Mouse (Mus musculus) neural tube, embryonic 15.5 days (tissue): Measurements from ENCODE around the gene Olfr1535. TPM values are rescaled to one million over a fixed set of nuclear protein-coding genes. Genes with fewer than 3 reads are reported as not detected.

Experiments used
- ATAC-seq: fragments of 200-750 bp; cut with Nextera tagmentation; 2 replicates; pipeline ENCODE4 v1.8.0; 2017; ENCODE audit warnings: mild to moderate bottlenecking, moderate TSS enrichment, moderate library complexity; ENCODE audit not compliant: low FRiP score
- H3K27ac ChIP-seq: fragments of 300-500 bp; sonication (generic); replicated peaks from 2 replicates; pipeline ENCODE4 v1.5.1; 2015; ENCODE audit warnings: mild to moderate bottlenecking, inconsistent platforms
- H3K27me3 ChIP-seq: fragments of 300-500 bp; sonication (generic); replicated peaks from 2 replicates; pipeline ENCODE4 v1.6.1; 2015; ENCODE audit warnings: inconsistent platforms
- H3K36me3 ChIP-seq: fragments of 300-500 bp; sonication (generic); 2 replicates; pipeline ENCODE4 v1.6.1; 2015; ENCODE audit warnings: inconsistent platforms
- H3K4me1 ChIP-seq: fragments of 300-500 bp; sonication (generic); 2 replicates; pipeline ENCODE4 v1.6.1; 2015; ENCODE audit warnings: inconsistent platforms
- H3K4me2 ChIP-seq: fragments of 300-500 bp; sonication (generic); 2 replicates; pipeline ENCODE4 v1.6.1; 2015; ENCODE audit warnings: inconsistent platforms, mild to moderate bottlenecking, moderate library complexity
- H3K4me3 ChIP-seq: fragments of 300-500 bp; sonication (generic); replicated peaks from 2 replicates; pipeline ENCODE4 v1.5.1; 2015; ENCODE audit warnings: mild to moderate bottlenecking, inconsistent platforms
- H3K9ac ChIP-seq: fragments of 300-500 bp; sonication (generic); replicated peaks from 2 replicates; pipeline ENCODE4 v1.6.1; 2015; ENCODE audit warnings: mild to moderate bottlenecking, inconsistent platforms
- H3K9me3 ChIP-seq: fragments of 300-500 bp; sonication (generic); replicated peaks from 2 replicates; pipeline ENCODE4 v1.6.1; 2016; ENCODE audit warnings: inconsistent platforms
- WGBS: fragments of 180-500 bp; shearing (Covaris S2); methylation state at CpG from one replicate; pipeline ENCODE4 v1.1.7; 2015; ENCODE audit warnings: mixed read lengths; 5-methylcytosine and 5-hydroxymethylcytosine counted together
- polyA plus RNA-seq: library from polyadenylated mRNA; unstranded; fragments of >200 nt; fragmentation: Nextera tagmentation; extraction: Ambion mirVana; gene quantifications from 2 replicates; pipeline ENCODE4 v1.2.1, GENCODE M21; 2015

The Olfr1535 gene
- 0.04 TPM in 2 replicates for polyA plus RNA-seq

DNA sequence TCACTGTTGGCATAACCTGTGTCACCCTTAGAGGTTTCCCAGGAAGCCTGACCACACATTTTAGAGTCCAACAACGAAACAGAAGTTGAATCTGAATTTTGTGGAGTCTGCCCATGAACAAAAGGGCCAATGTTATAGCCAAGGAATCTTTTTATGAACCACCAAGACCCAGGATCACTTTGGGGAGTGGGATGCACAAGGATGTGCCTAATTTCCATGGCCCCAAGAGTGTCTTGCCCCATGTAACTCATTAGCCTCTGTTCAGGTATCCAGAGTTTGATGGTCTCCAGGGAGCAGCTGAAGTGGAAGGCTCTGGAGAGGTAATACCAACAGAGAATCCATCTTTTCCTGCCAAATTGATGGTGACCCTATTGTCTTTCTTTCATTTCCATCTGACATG, at the start of gene Olfr1535:
Gene Olfr1535 (minus strand): TSS at position 101 of the 400 bp plus-strand sequence.
- ATAC-seq = no peak
- Histone ChIP-seq H3K4me3 (no peak within 1 kb of the TSS), H3K4me1 (no peaks in the 10 kb centered on the region), H3K27ac (no peak within 1 kb of the TSS), H3K4me2 (no peak within 1 kb of the TSS), H3K27me3 (no peaks in the 10 kb centered on the region), H3K36me3 (no peaks in the 10 kb centered on the region), H3K9ac (no peak within 1 kb of the TSS), H3K9me3 (no peaks in the 10 kb centered on the region)
- 39% methylated on average over 1 of the region's 1 CpGs for WGBS

DNA sequence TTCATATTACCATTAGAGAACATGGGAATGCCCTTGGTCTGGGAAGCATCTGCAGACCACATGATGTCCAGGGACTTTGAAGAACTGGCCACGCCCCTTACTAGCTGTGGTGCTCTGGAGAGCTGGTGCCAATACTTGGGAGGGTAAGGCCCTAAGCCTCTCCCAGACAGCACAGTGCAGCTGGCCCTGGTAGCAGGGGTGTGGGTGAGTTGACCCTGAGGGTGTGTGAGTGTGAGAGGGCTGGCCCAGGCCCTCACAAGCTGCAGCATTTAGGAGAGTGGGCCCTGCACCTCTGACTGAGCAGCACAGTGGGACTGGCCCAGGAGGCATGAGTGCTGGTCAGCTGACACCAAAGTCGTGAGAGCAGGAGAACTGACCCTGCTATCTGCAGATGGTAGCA, 31.9 kb upstream of the Olfr1535 start:
- 82% methylated on average over 2 of the region's 2 CpGs for WGBS
- Histone ChIP-seq H3K27me3 (no peaks in the 10 kb centered on the region), H3K4me1 (no peaks in the 10 kb centered on the region), H3K9ac (no peak overlapping the region), H3K36me3 (no peaks in the 10 kb centered on the region), H3K4me3 (no peak overlapping the region), H3K27ac (no peak overlapping the region), H3K9me3 (no peaks in the 10 kb centered on the region), H3K4me2 (no peak overlapping the region)
- ATAC-seq = no peak

DNA sequence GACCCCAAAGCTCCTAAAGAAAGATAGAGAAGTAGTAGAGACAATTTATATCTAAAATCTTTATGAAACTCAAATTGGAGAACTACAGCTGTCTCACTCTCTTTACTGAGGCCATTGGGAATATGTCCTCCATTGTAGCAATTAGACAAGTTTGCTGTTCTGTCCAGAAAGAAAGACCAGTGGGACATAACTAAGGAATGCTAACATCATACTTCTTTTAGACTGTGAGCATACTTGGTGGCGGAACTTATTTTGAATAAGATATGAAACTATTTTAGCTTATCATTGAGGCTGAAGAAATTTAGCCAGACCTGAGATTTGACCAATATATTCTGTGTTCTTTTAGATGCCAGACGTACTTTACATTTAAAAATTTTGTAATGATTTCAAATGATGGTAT, 22.0 kb upstream of the Olfr1535 start, which contains the start of gene Olfr1364:
Gene Olfr1364 (minus strand): TSS at position 101 of the 400 bp plus-strand sequence.
- H3K4me2 ChIP-seq = no peak within 1 kb of the TSS
- no peaks in the 10 kb centered on the region for H3K4me1 ChIP-seq
- no peak within 1 kb of the TSS for H3K9ac ChIP-seq
- H3K27me3 ChIP-seq = no peaks in the 10 kb centered on the region
- ATAC-seq = no peak
- no peak within 1 kb of the TSS for H3K4me3 ChIP-seq
- no peak within 1 kb of the TSS for H3K27ac ChIP-seq
- H3K9me3 ChIP-seq = no peaks in the 10 kb centered on the region
- no peaks in the 10 kb centered on the region for H3K36me3 ChIP-seq
- WGBS = 90% methylated on average over 2 of the region's 2 CpGs

DNA sequence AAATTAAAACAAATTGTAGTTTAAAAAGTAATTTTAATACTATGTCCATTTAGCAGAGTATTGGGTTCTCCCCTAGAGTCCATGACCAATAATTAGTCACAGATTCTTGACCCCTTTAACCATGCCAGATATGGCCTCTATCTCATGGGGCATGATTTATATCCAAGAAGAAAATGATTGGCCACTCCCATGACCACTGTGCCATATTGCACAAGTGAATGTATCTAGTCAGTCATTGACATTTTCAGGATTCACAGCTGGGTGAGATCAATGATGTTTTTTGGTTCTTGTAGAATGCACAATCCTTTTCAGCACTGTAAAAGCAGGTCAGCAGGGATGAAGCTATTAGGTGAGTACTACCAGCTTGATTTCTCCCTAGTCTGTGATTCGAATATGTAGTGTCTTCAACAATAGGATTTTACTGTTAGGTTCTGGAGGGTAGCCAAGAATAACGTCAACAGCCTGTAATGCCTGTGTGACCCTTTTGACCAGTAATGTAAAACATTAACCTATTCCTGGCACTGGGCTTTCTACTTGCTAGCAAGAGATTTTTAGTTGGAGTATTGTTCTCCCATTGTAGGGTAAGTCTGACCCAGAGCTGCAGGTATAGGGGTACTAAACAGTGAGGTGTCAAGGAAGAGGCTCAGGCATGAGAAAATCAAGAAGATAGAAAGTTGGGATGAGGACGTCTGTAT, 9.1 kb downstream of the Olfr1535 start:
- ATAC-seq = no peak

DNA sequence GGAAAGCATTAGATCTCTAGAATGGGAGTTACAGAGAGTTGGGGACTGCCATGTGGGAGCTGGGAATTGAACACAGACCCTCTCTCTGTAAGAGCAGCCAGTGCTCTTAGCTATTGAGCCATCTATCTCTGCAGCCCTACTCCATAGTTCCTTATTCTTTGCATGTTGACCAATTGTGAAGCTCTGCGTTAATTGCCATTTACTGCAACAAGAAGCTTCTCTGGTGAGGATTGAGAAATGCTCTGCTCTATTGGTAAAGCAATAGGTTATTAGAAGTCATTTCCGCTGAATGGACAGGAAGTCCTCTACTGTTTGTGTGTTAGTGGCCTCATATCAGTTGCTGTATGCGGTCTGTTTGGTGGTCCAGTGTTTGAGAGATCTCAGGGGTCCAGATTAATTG, 10.2 kb downstream of the Olfr1535 start:
- Histone ChIP-seq H3K36me3 (no peaks in the 10 kb centered on the region), H3K27ac (no peak overlapping the region), H3K4me3 (no peak overlapping the region), H3K27me3 (no peaks in the 10 kb centered on the region), H3K4me1 (no peaks in the 10 kb centered on the region), H3K4me2 (no peak overlapping the region), H3K9ac (no peak overlapping the region), H3K9me3 (no peaks in the 10 kb centered on the region)
- WGBS = over 99% methylated on average over 3 of the region's 3 CpGs
- ATAC-seq = no peak

More for the DNA sequence above, 9.1 kb downstream of the Olfr1535 start:
- H3K9ac ChIP-seq = no peak overlapping the region
- no peaks in the 10 kb centered on the region for H3K27me3 ChIP-seq
- H3K4me2 ChIP-seq = no peak overlapping the region
- WGBS = 58% methylated on average over 3 of the region's 3 CpGs
- H3K9me3 ChIP-seq = no peaks in the 10 kb centered on the region
- H3K4me3 ChIP-seq = no peak overlapping the region
- H3K36me3 ChIP-seq = no peaks in the 10 kb centered on the region
- H3K27ac ChIP-seq = no peak overlapping the region
- no peaks in the 10 kb centered on the region for H3K4me1 ChIP-seq

DNA sequence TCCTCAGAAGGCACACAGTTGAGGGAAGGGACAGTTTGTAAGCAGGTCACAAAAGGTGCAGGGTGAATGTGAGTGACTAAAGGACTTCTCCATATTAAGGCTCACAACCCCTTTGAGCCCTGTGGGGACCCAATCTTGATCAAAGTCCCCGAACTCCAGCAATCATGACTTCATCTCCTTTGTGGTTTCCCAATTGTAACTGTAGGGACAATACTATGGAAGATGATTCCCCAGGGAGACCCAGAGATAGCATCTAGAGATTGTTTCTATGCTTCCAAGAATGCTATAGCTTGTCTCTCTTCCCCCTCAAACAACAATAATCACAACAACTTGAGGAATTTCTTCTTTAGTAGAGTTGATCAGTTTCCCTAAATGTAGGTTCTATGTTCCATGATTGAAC, 17.0 kb downstream of the Olfr1535 start, which contains the start of gene Olfr1366:
Gene Olfr1366 (minus strand): TSS at position 101 of the 400 bp plus-strand sequence.
- no peaks in the 10 kb centered on the region for H3K27me3 ChIP-seq
- no peak within 1 kb of the TSS for H3K4me2 ChIP-seq
- no peak within 1 kb of the TSS for H3K27ac ChIP-seq
- no peak for ATAC-seq
- H3K9me3 ChIP-seq = no peaks in the 10 kb centered on the region
- no peaks in the 10 kb centered on the region for H3K36me3 ChIP-seq
- H3K4me3 ChIP-seq = no peak within 1 kb of the TSS
- H3K4me1 ChIP-seq = no peaks in the 10 kb centered on the region
- no peak within 1 kb of the TSS for H3K9ac ChIP-seq
- 71% methylated on average over 1 of the region's 1 CpGs for WGBS

DNA sequence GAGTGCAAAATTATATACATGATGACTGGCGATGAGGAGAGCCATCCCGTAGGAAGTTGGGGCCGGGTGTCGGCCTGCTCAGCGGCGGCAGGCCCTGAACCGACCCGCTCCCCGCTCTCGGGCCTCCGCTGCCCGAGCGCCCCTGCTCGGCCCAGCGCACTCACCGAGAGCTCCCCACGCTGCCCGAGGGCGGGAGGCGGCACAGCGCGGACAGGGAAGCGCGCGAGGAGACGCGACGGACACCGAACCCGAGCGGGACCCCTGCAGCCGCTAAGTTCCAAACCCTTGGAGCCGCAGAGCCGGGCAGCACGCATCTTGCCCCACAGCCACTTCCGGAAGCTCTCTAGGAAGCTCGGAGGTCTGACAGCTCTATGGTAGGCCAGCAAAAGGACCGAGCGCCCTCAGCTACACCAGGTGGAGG, 28.9 kb downstream of the Olfr1535 start, which contains the start of gene Zkscan8:
Gene Zkscan8 (minus strand): TSS at position 340 of the 421 bp plus-strand sequence.
- H3K27ac ChIP-seq = peak within 1 kb of the TSS; percentile 92
- WGBS = under 1% methylated on average over 38 of the region's 39 CpGs
- no peaks in the 10 kb centered on the region for H3K9me3 ChIP-seq
- H3K4me2 ChIP-seq = peak within 1 kb of the TSS; percentile 59
- peaks cover 10% of the 10 kb centered on the region for H3K4me1 ChIP-seq
- peak within 1 kb of the TSS; percentile 95 for H3K9ac ChIP-seq
- H3K4me3 ChIP-seq = peak within 1 kb of the TSS; percentile 98
- H3K36me3 ChIP-seq = peaks cover 12% of the 10 kb centered on the region
- no peaks in the 10 kb centered on the region for H3K27me3 ChIP-seq
- ATAC-seq = peak; percentile 100

DNA sequence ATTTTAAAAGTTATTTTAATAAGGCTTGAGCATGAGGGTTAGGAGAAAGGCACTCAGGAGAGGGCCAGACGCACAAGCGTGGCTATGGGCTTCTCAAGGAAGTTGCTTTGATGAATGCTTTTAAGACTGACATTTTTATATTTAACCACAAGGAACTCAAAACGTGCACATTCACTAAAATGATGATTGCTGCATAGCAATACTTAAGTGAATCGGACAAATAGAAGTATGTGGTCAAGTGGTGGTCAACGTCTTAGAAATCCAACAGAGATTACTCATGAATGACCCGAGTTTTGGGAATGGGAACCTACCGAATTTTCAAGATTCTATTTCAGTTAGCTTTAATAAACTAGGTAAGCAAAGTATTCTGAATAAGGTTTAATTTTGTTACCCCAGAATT, 29.6 kb downstream of the Olfr1535 start:
- H3K36me3 ChIP-seq = peaks cover 16% of the 10 kb centered on the region
- peak overlapping the region; percentile 59 for H3K4me2 ChIP-seq
- H3K27me3 ChIP-seq = no peaks in the 10 kb centered on the region
- H3K9me3 ChIP-seq = no peaks in the 10 kb centered on the region
- 51% methylated on average over 7 of the region's 7 CpGs for WGBS
- H3K4me1 ChIP-seq = peaks cover 10% of the 10 kb centered on the region
- ATAC-seq = no peak
- peak overlapping the region; percentile 98 for H3K4me3 ChIP-seq
- no peak overlapping the region for H3K27ac ChIP-seq
- no peak overlapping the region for H3K9ac ChIP-seq

DNA sequence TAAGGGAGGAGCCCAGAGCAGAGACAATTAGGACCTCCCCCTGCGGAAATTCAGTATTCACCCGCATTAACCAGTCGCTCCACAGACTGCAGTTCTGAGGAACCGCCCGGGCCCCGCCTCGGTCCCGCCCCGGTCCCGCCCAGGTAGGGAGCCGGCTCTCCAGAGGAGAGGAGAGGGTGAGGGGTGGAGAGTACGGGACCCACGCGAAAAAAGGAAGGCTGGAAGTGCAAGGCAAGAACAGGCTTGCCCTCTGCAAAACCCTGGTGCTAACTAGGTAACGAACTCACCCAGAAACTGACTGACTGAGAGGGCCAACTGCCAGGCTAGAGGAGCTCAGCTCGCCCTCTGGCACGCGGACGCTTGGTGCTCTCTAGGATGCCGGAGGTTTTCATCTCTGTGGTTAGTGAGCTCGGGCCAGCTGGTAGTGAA, 53.5 kb downstream of the Olfr1535 start:
- no peaks in the 10 kb centered on the region for H3K9me3 ChIP-seq
- peak overlapping the region; percentile 73 for H3K4me3 ChIP-seq
- H3K9ac ChIP-seq = peak overlapping the region; percentile 59
- peak overlapping the region; percentile 89 for H3K27ac ChIP-seq
- H3K36me3 ChIP-seq = no peaks in the 10 kb centered on the region
- peak; percentile 99 for ATAC-seq
- H3K27me3 ChIP-seq = no peaks in the 10 kb centered on the region
- 0% methylated on average over 21 of the region's 21 CpGs for WGBS
- H3K4me1 ChIP-seq = 0 out of 2 replicates have a peak, but pooled peaks cover 4% of the 10 kb centered on the region
- peak overlapping the region; percentile 68 for H3K4me2 ChIP-seq

Other genes starting within 250 kb of the Olfr1535 start
- gene Gpx6, start 247.8 kb downstream of the Olfr1535 start, polyA plus RNA-seq = 0.24 and 0.27 TPM in 2 replicates
- not detected in 2 replicates for gene Olfr1367, start 213.0 kb downstream of the Olfr1535 start, polyA plus RNA-seq
- gene Zscan12, start 197.1 kb downstream of the Olfr1535 start, polyA plus RNA-seq = 12.4 and 13.0 TPM in 2 replicates
- 63.5 and 63.7 TPM in 2 replicates for gene Zkscan3, start 157.1 kb downstream of the Olfr1535 start, polyA plus RNA-seq
- 3.0 and 3.1 TPM in 2 replicates for gene Pgbd1, start 118.8 kb downstream of the Olfr1535 start, polyA plus RNA-seq
- gene Zscan26, start 106.2 kb downstream of the Olfr1535 start, polyA plus RNA-seq = 25.7 TPM in 2 replicates
- gene Nkapl, start 91.4 kb downstream of the Olfr1535 start, polyA plus RNA-seq = 3.0 TPM in 2 replicates
- 8.7 and 10.0 TPM in 2 replicates for gene Zkscan4, start 81.0 kb downstream of the Olfr1535 start, polyA plus RNA-seq
- not detected in 2 replicates for gene Gm10065, start 80.5 kb downstream of the Olfr1535 start, polyA plus RNA-seq
- gene AK157302, start 64.7 kb downstream of the Olfr1535 start, polyA plus RNA-seq = 0.24 and 0.41 TPM in 2 replicates
- 8.5 and 9.7 TPM in 2 replicates for gene Gm11273, start 58.5 kb downstream of the Olfr1535 start, polyA plus RNA-seq
- 4.3 and 4.9 TPM in 2 replicates for gene Zkscan8, start 28.8 kb downstream of the Olfr1535 start, polyA plus RNA-seq
- 0.08 and 0.11 TPM in 2 replicates for gene Olfr1366, start 17.1 kb downstream of the Olfr1535 start, polyA plus RNA-seq
- not detected in 2 replicates for gene Olfr1364, start 21.9 kb upstream of the Olfr1535 start, polyA plus RNA-seq
- gene Olfr1362, start 54.1 kb upstream of the Olfr1535 start, polyA plus RNA-seq = not detected in 2 replicates
- 0.04 TPM in 1 of 2 replicates, not detected in the other for gene Olfr11, start 82.6 kb upstream of the Olfr1535 start, polyA plus RNA-seq
- not detected in 2 replicates for gene Olfr1361, start 103.5 kb upstream of the Olfr1535 start, polyA plus RNA-seq
- gene Olfr1360, start 117.5 kb upstream of the Olfr1535 start, polyA plus RNA-seq = not detected in 2 replicates
- not detected in 2 replicates for gene Olfr1359, start 138.2 kb upstream of the Olfr1535 start, polyA plus RNA-seq
- gene Hist1h2bl, start 156.2 kb upstream of the Olfr1535 start, polyA plus RNA-seq = not detected in 2 replicates
- 7.9 and 9.5 TPM in 2 replicates for gene Hist1h2ai, start 156.5 kb upstream of the Olfr1535 start, polyA plus RNA-seq
- 3.2 and 5.6 TPM in 2 replicates for gene Hist1h3h, start 157.8 kb upstream of the Olfr1535 start, polyA plus RNA-seq
- gene Hist1h2bm, start 162.2 kb upstream of the Olfr1535 start, polyA plus RNA-seq = 0.87 and 2.3 TPM in 2 replicates
- 0.45 and 0.56 TPM in 2 replicates for gene Hist1h4j, start 175.2 kb upstream of the Olfr1535 start, polyA plus RNA-seq
- 2.2 and 2.7 TPM in 2 replicates for gene Hist1h4k, start 190.6 kb upstream of the Olfr1535 start, polyA plus RNA-seq
- 5.6 and 7.7 TPM in 2 replicates for gene Hist1h2ak, start 193.9 kb upstream of the Olfr1535 start, polyA plus RNA-seq
- not detected in 2 replicates for gene Hist1h2bn, start 194.2 kb upstream of the Olfr1535 start, polyA plus RNA-seq
- 2.2 and 5.8 TPM in 2 replicates for gene Hist1h1b, start 220.7 kb upstream of the Olfr1535 start, polyA plus RNA-seq
- gene Hist1h3i, start 223.5 kb upstream of the Olfr1535 start, polyA plus RNA-seq = 20.1 and 38.6 TPM in 2 replicates
- 4.1 TPM in 1 of 2 replicates, not detected in the other for gene Hist1h2an, start 227.3 kb upstream of the Olfr1535 start, polyA plus RNA-seq
- gene Hist1h2bp, start 227.6 kb upstream of the Olfr1535 start, polyA plus RNA-seq = 0.56 and 1.8 TPM in 2 replicates